Comparison of ENCODE assay signal across 8 mouse cellular contexts in genomic region chr8:4239193-4239890, GRCm38 (mm10). TPM values are rescaled to one million over a fixed set of nuclear protein-coding genes. Genes with fewer than 3 reads are reported as not detected.
DNase-seq lines count a peak whose midpoint lies in the region; ATAC-seq and TF ChIP-seq lines count a peak whose summit lies in the region.

No protein-coding gene starts in this region.

- H3K27ac ChIP-seq in embryonic facial prominence, embryonic 15.5 days (replicated peaks): peak overlapping the region; percentile 96
- H3K27ac ChIP-seq in limb, embryonic 10.5 days: peak overlapping the region; percentile 97
- H3K27ac ChIP-seq in neural tube, embryonic 15.5 days (replicated peaks): peak overlapping the region; percentile 94

- intact Hi-C loops in left cerebral cortex, postnatal 4 days (cut with DNase I): no loop called here

- 7% methylated on average over 19 of the region's 19 CpGs for WGBS in lung, adult 2 months
- 11% methylated on average over 19 of the region's 19 CpGs for WGBS in embryonic facial prominence, embryonic 15.5 days
- WGBS in limb, embryonic 10.5 days: 14% methylated on average over 19 of the region's 19 CpGs
- WGBS in neural tube, embryonic 15.5 days: 14% methylated on average over 19 of the region's 19 CpGs

- no peaks in the 10 kb centered on the region for H3K27me3 ChIP-seq in embryonic facial prominence, embryonic 15.5 days
- H3K27me3 ChIP-seq in limb, embryonic 10.5 days (ENCODE audit: low read depth, poor library complexity, severe bottlenecking): peaks cover 9% of the 10 kb centered on the region; the same call in 1 of the 2 replicates
- no peaks in the 10 kb centered on the region for H3K27me3 ChIP-seq in neural tube, embryonic 15.5 days (replicated peaks)

- TF ChIP-seq CTCF in lung, adult 2 months (IDR thresholded peaks at IDR 0.05; ENCODE audit: insufficient read depth, low read length): no peak

- ATAC-seq in embryonic facial prominence, embryonic 15.5 days (ENCODE audit: insufficient number of reproducible peaks, low FRiP score, low TSS enrichment, low read depth): no peak; the same call in 1 of the 2 replicates
- peak; percentile 1; the same call in 1 of the 2 replicates for ATAC-seq in neural tube, embryonic 15.5 days (ENCODE audit: low FRiP score)

- peak overlapping the region; percentile 95 for H3K4me3 ChIP-seq in lung, adult 2 months (replicated peaks; ENCODE audit: extremely low read depth, low read depth, low read length)
- H3K4me3 ChIP-seq in embryonic facial prominence, embryonic 15.5 days (replicated peaks): peak overlapping the region; percentile 65
- peak overlapping the region; percentile 85 for H3K4me3 ChIP-seq in limb, embryonic 10.5 days
- peak overlapping the region; percentile 77 for H3K4me3 ChIP-seq in neural tube, embryonic 15.5 days (replicated peaks)

- no peaks in the 10 kb centered on the region for H3K9me3 ChIP-seq in embryonic facial prominence, embryonic 15.5 days (replicated peaks)
- no peaks in the 10 kb centered on the region for H3K9me3 ChIP-seq in limb, embryonic 10.5 days (replicated peaks)
- no peaks in the 10 kb centered on the region for H3K9me3 ChIP-seq in neural tube, embryonic 15.5 days (replicated peaks)

- H3K9ac ChIP-seq in embryonic facial prominence, embryonic 15.5 days: peak overlapping the region; percentile 63
- peak overlapping the region; percentile 72 for H3K9ac ChIP-seq in neural tube, embryonic 15.5 days (replicated peaks)

- H3K4me2 ChIP-seq in embryonic facial prominence, embryonic 15.5 days (replicated peaks): peak overlapping the region; percentile 72
- H3K4me2 ChIP-seq in neural tube, embryonic 15.5 days: peak overlapping the region; percentile 87

- DNase-seq in lung, adult 2 months: no peak
- no peak for DNase-seq in lung, postnatal 4 days
- DNase-seq in limb, embryonic 10.5 days (ENCODE audit: low spot score): no peak
- DNase-seq in adrenal gland, postnatal 4 days (ENCODE audit: low spot score in 2 of 2): no peak
- no peak for DNase-seq in adrenal gland, postnatal 10 days
- DNase-seq in left cerebral cortex, postnatal 4 days: no peak

- H3K4me1 ChIP-seq in lung, adult 2 months (ENCODE audit: control insufficient read depth, insufficient read depth, low read length): peaks cover 5% of the 10 kb centered on the region; the same call in 1 of the 2 replicates
- peaks cover 26% of the 10 kb centered on the region for H3K4me1 ChIP-seq in embryonic facial prominence, embryonic 15.5 days
- H3K4me1 ChIP-seq in limb, embryonic 10.5 days: peaks cover 19% of the 10 kb centered on the region
- H3K4me1 ChIP-seq in neural tube, embryonic 15.5 days: peaks cover 41% of the 10 kb centered on the region

- H3K36me3 ChIP-seq in embryonic facial prominence, embryonic 15.5 days: peaks cover 34% of the 10 kb centered on the region
- peaks cover 42% of the 10 kb centered on the region for H3K36me3 ChIP-seq in limb, embryonic 10.5 days
- H3K36me3 ChIP-seq in neural tube, embryonic 15.5 days: peaks cover 28% of the 10 kb centered on the region

- no peak for TF ChIP-seq POLR2A in lung, adult 2 months (IDR thresholded peaks at IDR 0.05; ENCODE audit: borderline replicate concordance, extremely low read depth, low read depth, low read length)

RNA-seq across cellular contexts. Expression of gene Gm49320, which starts 0.7 kb away (rescaled TPM):
- 1.3 and 1.6 TPM in 2 replicates for polyA plus RNA-seq in lung, adult 2 months (2012; rRNA removed)
- polyA plus RNA-seq in embryonic facial prominence, embryonic 15.5 days (2015; fragmentation: Nextera tagmentation; extraction: Ambion mirVana): 1.1 and 1.4 TPM in 2 replicates
- polyA plus RNA-seq in limb, embryonic 10.5 days (2016; fragmentation: Nextera tagmentation; extraction: Ambion mirVana): 0.85 and 1.6 TPM in 2 replicates
- 1.1 and 1.3 TPM in 2 replicates for polyA plus RNA-seq in neural tube, embryonic 15.5 days (2015; fragmentation: Nextera tagmentation; extraction: Ambion mirVana)
- 1 to 10 TPM; 4.4 to 6.0 TPM for total RNA-seq in adrenal gland, postnatal 4 days (2021)
- total RNA-seq in adrenal gland, postnatal 10 days (2021): 1 to 10 TPM in 1 of 2 experiments, not detected in 1; 2.4 TPM
- under 1 TPM in 1 of 2 experiments, not detected in 1; 0.74 TPM for total RNA-seq in left cerebral cortex, postnatal 4 days (2021)

RNA-seq across cellular contexts. Expression of gene Map2k7, which starts 0.8 kb away (rescaled TPM):
- polyA plus RNA-seq in lung, adult 2 months (2012; rRNA removed): 30.8 and 49.9 TPM in 2 replicates
- 31.8 and 34.2 TPM in 2 replicates for polyA plus RNA-seq in embryonic facial prominence, embryonic 15.5 days (2015; fragmentation: Nextera tagmentation; extraction: Ambion mirVana)
- polyA plus RNA-seq in limb, embryonic 10.5 days (2016; fragmentation: Nextera tagmentation; extraction: Ambion mirVana): 32.8 and 34.2 TPM in 2 replicates
- polyA plus RNA-seq in neural tube, embryonic 15.5 days (2015; fragmentation: Nextera tagmentation; extraction: Ambion mirVana): 26.9 and 30.6 TPM in 2 replicates
- total RNA-seq in adrenal gland, postnatal 4 days (2021): 100 to 1,000 TPM; 121 to 129 TPM
- 10 to 100 TPM; 78.2 to 79.0 TPM for total RNA-seq in adrenal gland, postnatal 10 days (2021)
- total RNA-seq in left cerebral cortex, postnatal 4 days (2021): 10 to 100 TPM; 62.9 to 65.4 TPM

RNA-seq across cellular contexts. Expression of gene Tgfbr3l, which starts 8.7 kb away (rescaled TPM):
- polyA plus RNA-seq in lung, adult 2 months (2012; rRNA removed): 22.7 and 56.3 TPM in 2 replicates
- polyA plus RNA-seq in embryonic facial prominence, embryonic 15.5 days (2015; fragmentation: Nextera tagmentation; extraction: Ambion mirVana): 3.6 and 4.2 TPM in 2 replicates
- polyA plus RNA-seq in limb, embryonic 10.5 days (2016; fragmentation: Nextera tagmentation; extraction: Ambion mirVana): 2.8 and 3.3 TPM in 2 replicates
- polyA plus RNA-seq in neural tube, embryonic 15.5 days (2015; fragmentation: Nextera tagmentation; extraction: Ambion mirVana): 3.2 and 3.4 TPM in 2 replicates
- 10 to 100 TPM; 42.4 to 49.1 TPM for total RNA-seq in adrenal gland, postnatal 4 days (2021)
- 10 to 100 TPM; 10.5 to 20.2 TPM for total RNA-seq in adrenal gland, postnatal 10 days (2021)
- total RNA-seq in left cerebral cortex, postnatal 4 days (2021): 10 to 100 TPM in 1 of 2 experiments, 1 to 10 TPM in 1; 8.7 to 12.9 TPM

RNA-seq across cellular contexts. Expression of gene Lrrc8e, which starts 12.7 kb away (rescaled TPM):
- 4.4 and 4.6 TPM in 2 replicates for polyA plus RNA-seq in lung, adult 2 months (2012; rRNA removed)
- polyA plus RNA-seq in embryonic facial prominence, embryonic 15.5 days (2015; fragmentation: Nextera tagmentation; extraction: Ambion mirVana): 3.2 and 3.5 TPM in 2 replicates
- polyA plus RNA-seq in limb, embryonic 10.5 days (2016; fragmentation: Nextera tagmentation; extraction: Ambion mirVana): 0.11 and 0.20 TPM in 2 replicates
- 0.57 TPM in 1 of 2 replicates, not detected in the other for polyA plus RNA-seq in neural tube, embryonic 15.5 days (2015; fragmentation: Nextera tagmentation; extraction: Ambion mirVana)
- total RNA-seq in adrenal gland, postnatal 4 days (2021): 10 to 100 TPM; 13.6 to 15.2 TPM
- total RNA-seq in adrenal gland, postnatal 10 days (2021): 1 to 10 TPM; 8.5 to 8.6 TPM
- total RNA-seq in left cerebral cortex, postnatal 4 days (2021): not detected

RNA-seq across cellular contexts. Expression of gene Snapc2, which starts 13.5 kb away (rescaled TPM):
- polyA plus RNA-seq in lung, adult 2 months (2012; rRNA removed): 25.0 and 34.5 TPM in 2 replicates
- 58.6 and 59.9 TPM in 2 replicates for polyA plus RNA-seq in embryonic facial prominence, embryonic 15.5 days (2015; fragmentation: Nextera tagmentation; extraction: Ambion mirVana)
- polyA plus RNA-seq in limb, embryonic 10.5 days (2016; fragmentation: Nextera tagmentation; extraction: Ambion mirVana): 70.0 and 72.1 TPM in 2 replicates
- polyA plus RNA-seq in neural tube, embryonic 15.5 days (2015; fragmentation: Nextera tagmentation; extraction: Ambion mirVana): 63.6 and 69.3 TPM in 2 replicates
- total RNA-seq in adrenal gland, postnatal 4 days (2021): 10 to 100 TPM; 35.5 to 37.3 TPM
- total RNA-seq in adrenal gland, postnatal 10 days (2021): 10 to 100 TPM; 21.7 to 24.4 TPM
- 10 to 100 TPM; 32.6 to 34.4 TPM for total RNA-seq in left cerebral cortex, postnatal 4 days (2021)
